Mouse (Mus musculus) adrenal gland, adult (tissue): ENCODE data around the gene Olfr95.
"Not testable (repeated sequence)": the region's sequence is repeated elsewhere in the genome, so short reads cannot be mapped to it uniquely, and the experiment has no call there.

ENCODE experiments used
- DNase-seq, 2 experiments: peaks; one replicate each; pipeline ENCODE4 v3.0.0; 2022 to 2023; ENCODE audit warnings: low spot score in 1 of 2; ENCODE audit not compliant: inconsistent age in 2 of 2

Gene Olfr95

GRCm38 (mm10) chr17:37213018-37213417 lies at the start of gene Olfr95:
Olfr95 (minus strand) TSS chr17:37213118.
- no peak for DNase-seq

GRCm38 (mm10) chr17:37250544-37250943 lies 37.6 kb upstream of the Olfr95 start:
- peak in 1 of 2 experiments; percentile 69 for DNase-seq

- DNase-seq: no peak
Observed at GRCm38 (mm10) chr17:37249460-37249859, 36.5 kb upstream of the Olfr95 start.

GRCm38 (mm10) chr17:37246715-37247114 lies 33.8 kb upstream of the Olfr95 start:
- DNase-seq: peak; percentile 32 to 86

- no peak for DNase-seq
Observed at GRCm38 (mm10) chr17:37242198-37242597, 29.3 kb upstream of the Olfr95 start.

- not testable (repeated sequence) for DNase-seq
Observed at GRCm38 (mm10) chr17:37237230-37237629, 24.3 kb upstream of the Olfr95 start, which contains the start of gene Olfr97. Olfr97 (minus strand) TSS chr17:37237330.

GRCm38 (mm10) chr17:37221879-37222278 lies 9.0 kb upstream of the Olfr95 start:
- no peak for DNase-seq

GRCm38 (mm10) chr17:37219846-37220245 lies 6.9 kb upstream of the Olfr95 start, which contains the start of gene Olfr96:
Olfr96 (plus strand) TSS chr17:37220146.
- DNase-seq: no peak

- peak in 1 of 2 experiments; percentile 57 for DNase-seq
Observed at GRCm38 (mm10) chr17:37218486-37218885, 5.6 kb upstream of the Olfr95 start.

- peak in 1 of 2 experiments; percentile 22 for DNase-seq
Observed at GRCm38 (mm10) chr17:37210884-37211768, 1.8 kb downstream of the Olfr95 start.

- no peak for DNase-seq
Observed at GRCm38 (mm10) chr17:37203917-37204236, 9.0 kb downstream of the Olfr95 start.

- DNase-seq: peak; percentile 73 to 93
Observed at GRCm38 (mm10) chr17:37203206-37203916, 9.6 kb downstream of the Olfr95 start.

- DNase-seq: no peak
Observed at GRCm38 (mm10) chr17:37200894-37201293, 12.0 kb downstream of the Olfr95 start, which contains the start of gene Olfr94. Olfr94 (minus strand) TSS chr17:37200994.

GRCm38 (mm10) chr17:37196845-37197724 lies 15.8 kb downstream of the Olfr95 start:
- peak; percentile 20 to 70 for DNase-seq

- DNase-seq: peak; percentile 33 to 72
Observed at GRCm38 (mm10) chr17:37194782-37195181, 18.1 kb downstream of the Olfr95 start.

GRCm38 (mm10) chr17:37193656-37194055 lies 19.3 kb downstream of the Olfr95 start, which contains the start of gene Ubd:
Ubd (plus strand) TSS chr17:37193892.
- no peak for DNase-seq

GRCm38 (mm10) chr17:37193032-37193431 lies 19.9 kb downstream of the Olfr95 start:
- DNase-seq: no peak

GRCm38 (mm10) chr17:37190711-37191110 lies 22.2 kb downstream of the Olfr95 start:
- peak; percentile 46 to 88 for DNase-seq

- DNase-seq: no peak
Observed at GRCm38 (mm10) chr17:37185474-37185873, 27.4 kb downstream of the Olfr95 start.

GRCm38 (mm10) chr17:37161394-37161793 lies 51.5 kb downstream of the Olfr95 start, which contains the start of gene Olfr93:
Olfr93 (minus strand) TSS chr17:37161494.
- DNase-seq: no peak
